Mouse (Mus musculus): ENCODE results near the gene D16Ertd472e. TPM values are rescaled to one million over a fixed set of nuclear protein-coding genes. Genes with fewer than 3 reads are reported as not detected.

The D16Ertd472e gene
- polyA plus RNA-seq, 1 experiment from 2014 or later: 13.6 TPM

DNA sequence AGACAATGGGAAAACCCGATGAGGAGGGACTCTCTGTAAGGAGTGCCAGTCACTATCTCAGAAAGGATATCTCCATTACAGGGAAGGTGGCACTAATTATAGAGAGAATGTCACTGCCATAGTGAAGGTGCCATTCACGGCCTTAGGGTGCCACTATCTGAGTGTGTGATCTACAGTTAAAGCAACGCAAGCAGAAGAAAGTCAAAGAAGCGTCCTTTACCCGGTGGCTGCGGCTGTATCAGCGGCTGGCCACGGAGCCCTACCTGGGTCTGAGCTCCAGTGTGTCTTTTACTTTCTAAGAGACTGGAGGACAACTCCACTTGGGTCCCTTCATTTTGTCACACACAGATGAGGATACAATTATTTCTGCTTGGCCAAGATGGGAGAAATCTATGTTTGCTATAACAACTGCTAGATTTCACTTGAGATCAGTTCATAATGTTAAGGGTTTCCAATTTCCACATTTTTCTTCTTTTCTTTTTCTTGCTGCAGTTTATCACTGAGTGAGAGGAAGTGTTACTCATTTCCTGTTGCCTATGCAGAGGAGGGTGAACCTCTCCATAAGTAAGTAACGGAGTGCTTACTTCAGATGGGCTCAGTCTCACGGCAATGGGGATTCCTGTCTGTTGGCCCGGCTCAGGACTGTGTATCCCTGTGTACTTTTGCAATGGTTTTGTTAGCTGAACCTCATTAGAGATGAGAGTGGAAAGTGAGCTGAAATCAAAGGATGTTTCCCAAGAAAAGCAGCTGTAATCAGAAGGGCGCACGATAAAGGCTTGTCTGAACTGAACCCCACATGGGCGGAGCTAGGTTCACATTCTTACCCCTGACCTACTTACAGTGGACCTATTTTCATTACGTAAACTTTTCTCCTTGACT is 13.2 kb downstream of the D16Ertd472e start:
- 67% methylated on average over 15 of the region's 15 CpGs for WGBS
- peak; percentile 72 for DNase-seq (ENCODE audit: low spot score)
- Histone ChIP-seq H3K27me3 (ENCODE audit: insufficient read depth, poor library complexity, severe bottlenecking) (no peaks in the 10 kb centered on the region), H3K4me3 (no peak overlapping the region), H3K4me1 (0 out of 2 replicates have a peak, but pooled peaks cover 5% of the 10 kb centered on the region), H3K27ac (peak overlapping the region; percentile 67; the same call in 1 of the 2 replicates), H3K9me3 (no peaks in the 10 kb centered on the region), H3K36me3 (peaks cover 9% of the 10 kb centered on the region; the same call in 1 of the 2 replicates)

DNA sequence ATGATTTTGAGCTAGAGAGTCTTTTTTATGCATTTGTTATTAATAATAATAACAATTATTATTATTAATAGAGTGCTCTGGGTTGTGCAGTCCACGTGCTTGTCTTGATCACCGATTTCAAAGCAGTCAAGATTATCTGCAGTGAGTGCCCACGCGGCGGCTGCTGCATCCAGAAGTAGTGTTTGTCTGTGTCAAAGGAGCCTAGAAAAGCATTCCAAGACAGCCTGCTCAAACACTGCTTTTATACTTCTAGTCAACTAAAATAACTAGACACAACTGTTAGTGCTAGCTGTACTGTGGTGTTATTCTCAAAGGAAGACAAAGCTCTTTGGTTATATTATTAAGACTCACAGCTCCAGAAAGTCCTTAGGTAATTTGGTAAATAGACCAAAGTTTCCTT is 15.9 kb downstream of the D16Ertd472e start:
- peak; percentile 47 for DNase-seq (ENCODE audit: low spot score)
- Histone ChIP-seq H3K4me1 (0 out of 2 replicates have a peak, but pooled peaks cover 5% of the 10 kb centered on the region), H3K9me3 (no peaks in the 10 kb centered on the region), H3K36me3 (peaks cover 15% of the 10 kb centered on the region; the same call in 1 of the 2 replicates), H3K27ac (no peak overlapping the region), H3K4me3 (no peak overlapping the region), H3K27me3 (ENCODE audit: insufficient read depth, poor library complexity, severe bottlenecking) (no peaks in the 10 kb centered on the region)
- 79% methylated on average over 5 of the region's 5 CpGs for WGBS

GRCm38 (mm10) chr16:78560063-78560462 is 16.4 kb downstream of the D16Ertd472e start:
- Histone ChIP-seq H3K4me3 (no peak overlapping the region), H3K27me3 (ENCODE audit: insufficient read depth, poor library complexity, severe bottlenecking) (no peaks in the 10 kb centered on the region), H3K36me3 (peaks cover 12% of the 10 kb centered on the region; the same call in 1 of the 2 replicates), H3K9me3 (no peaks in the 10 kb centered on the region), H3K27ac (no peak overlapping the region), H3K4me1 (0 out of 2 replicates have a peak, but pooled peaks cover 5% of the 10 kb centered on the region)
- DNase-seq (ENCODE audit: low spot score): peak; percentile 50
- 90% methylated on average over 15 of the region's 15 CpGs for WGBS

GRCm38 (mm10) chr16:78557573-78557972 is 18.9 kb downstream of the D16Ertd472e start:
- no peaks in the 10 kb centered on the region for H3K4me1 ChIP-seq
- WGBS: 92% methylated on average over 4 of the region's 4 CpGs
- H3K4me3 ChIP-seq: no peak overlapping the region
- peaks cover 16% of the 10 kb centered on the region; the same call in 1 of the 2 replicates for H3K36me3 ChIP-seq
- H3K27ac ChIP-seq: no peak overlapping the region
- no peaks in the 10 kb centered on the region for H3K9me3 ChIP-seq
- H3K27me3 ChIP-seq (ENCODE audit: insufficient read depth, poor library complexity, severe bottlenecking): no peaks in the 10 kb centered on the region
- no peak for DNase-seq (ENCODE audit: low spot score)

DNA sequence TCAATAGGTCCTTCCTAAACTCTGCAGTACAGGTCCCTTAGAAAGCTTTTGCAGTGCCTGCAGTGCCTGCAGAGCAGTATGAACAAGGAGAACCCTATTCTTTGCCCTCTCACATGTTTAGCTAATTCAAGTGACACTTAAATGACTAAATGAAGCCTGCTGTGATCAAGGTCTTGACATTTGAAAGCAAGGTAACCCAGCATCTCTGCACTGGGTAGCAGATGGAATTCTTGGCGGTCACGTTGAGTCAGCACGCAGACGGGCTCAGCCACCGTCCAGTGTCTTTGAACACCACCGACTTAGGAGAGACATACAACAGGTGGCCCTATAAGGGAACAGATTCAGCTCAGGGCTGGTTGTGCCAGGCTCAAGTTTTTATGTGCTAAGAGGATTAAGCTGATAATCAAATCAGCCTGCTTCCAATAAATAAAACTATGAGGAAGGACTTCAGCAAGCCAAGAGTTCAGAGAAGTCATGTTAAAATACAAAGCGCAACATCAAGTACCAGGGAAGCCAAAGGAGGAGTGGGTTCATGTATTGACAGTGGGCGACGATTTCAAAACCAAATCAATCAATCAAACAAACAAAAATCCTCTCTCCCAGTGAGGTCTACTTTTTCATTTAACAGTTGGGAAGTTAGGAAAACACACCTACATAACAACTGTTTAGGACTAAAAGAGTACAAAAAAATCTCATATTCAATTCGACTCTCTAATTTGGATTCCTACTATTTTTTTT is 21.4 kb downstream of the D16Ertd472e start:
- Histone ChIP-seq H3K9me3 (no peaks in the 10 kb centered on the region), H3K27ac (no peak overlapping the region), H3K4me1 (no peaks in the 10 kb centered on the region), H3K4me3 (no peak overlapping the region), H3K36me3 (peaks cover 12% of the 10 kb centered on the region; the same call in 1 of the 2 replicates), H3K27me3 (ENCODE audit: insufficient read depth, poor library complexity, severe bottlenecking) (no peaks in the 10 kb centered on the region)
- DNase-seq (ENCODE audit: low spot score): no peak
- 86% methylated on average over 10 of the region's 10 CpGs for WGBS

DNA sequence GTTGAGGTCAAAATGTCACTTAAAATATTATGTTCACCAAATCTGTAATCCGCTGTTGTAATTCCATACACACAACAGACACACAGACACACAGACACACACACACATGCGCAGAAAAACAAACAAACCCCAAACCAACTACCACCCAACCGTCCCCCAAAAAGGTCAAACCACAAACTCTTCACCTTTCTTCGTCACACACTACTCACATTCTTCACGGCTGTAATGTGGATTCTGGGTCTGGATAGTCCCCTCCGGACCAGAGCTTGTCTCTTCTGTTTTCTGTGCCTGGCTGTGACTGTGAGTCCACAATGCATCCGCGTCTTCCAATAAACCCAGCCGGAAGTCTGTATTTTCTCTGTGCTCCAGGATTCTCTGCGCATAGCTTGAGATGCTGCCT is 29.1 kb downstream of the D16Ertd472e start:
- Histone ChIP-seq H3K36me3 (peaks cover 23% of the 10 kb centered on the region), H3K27me3 (ENCODE audit: insufficient read depth, poor library complexity, severe bottlenecking) (no peaks in the 10 kb centered on the region), H3K4me3 (no peak overlapping the region), H3K9me3 (no peaks in the 10 kb centered on the region), H3K27ac (no peak overlapping the region), H3K4me1 (no peaks in the 10 kb centered on the region)
- 93% methylated on average over 10 of the region's 10 CpGs for WGBS
- DNase-seq (ENCODE audit: low spot score): no peak

- Histone ChIP-seq H3K4me3 (no peak overlapping the region), H3K4me1 (no peaks in the 10 kb centered on the region), H3K27me3 (ENCODE audit: insufficient read depth, poor library complexity, severe bottlenecking) (no peaks in the 10 kb centered on the region), H3K9me3 (no peaks in the 10 kb centered on the region), H3K36me3 (peaks cover 25% of the 10 kb centered on the region), H3K27ac (no peak overlapping the region)
- WGBS: 89% methylated on average over 6 of the region's 6 CpGs
- no peak for DNase-seq (ENCODE audit: low spot score)
Observed at GRCm38 (mm10) chr16:78546529-78546928, 30.0 kb downstream of the D16Ertd472e start.

- Histone ChIP-seq H3K4me3 (no peak overlapping the region), H3K4me1 (no peaks in the 10 kb centered on the region), H3K27ac (no peak overlapping the region), H3K36me3 (peaks cover 19% of the 10 kb centered on the region), H3K9me3 (no peaks in the 10 kb centered on the region), H3K27me3 (ENCODE audit: insufficient read depth, poor library complexity, severe bottlenecking) (no peaks in the 10 kb centered on the region)
- no peak for DNase-seq (ENCODE audit: low spot score)
- 86% methylated on average over 16 of the region's 16 CpGs for WGBS
Observed at GRCm38 (mm10) chr16:78540376-78541246, 35.9 kb downstream of the D16Ertd472e start.

DNA sequence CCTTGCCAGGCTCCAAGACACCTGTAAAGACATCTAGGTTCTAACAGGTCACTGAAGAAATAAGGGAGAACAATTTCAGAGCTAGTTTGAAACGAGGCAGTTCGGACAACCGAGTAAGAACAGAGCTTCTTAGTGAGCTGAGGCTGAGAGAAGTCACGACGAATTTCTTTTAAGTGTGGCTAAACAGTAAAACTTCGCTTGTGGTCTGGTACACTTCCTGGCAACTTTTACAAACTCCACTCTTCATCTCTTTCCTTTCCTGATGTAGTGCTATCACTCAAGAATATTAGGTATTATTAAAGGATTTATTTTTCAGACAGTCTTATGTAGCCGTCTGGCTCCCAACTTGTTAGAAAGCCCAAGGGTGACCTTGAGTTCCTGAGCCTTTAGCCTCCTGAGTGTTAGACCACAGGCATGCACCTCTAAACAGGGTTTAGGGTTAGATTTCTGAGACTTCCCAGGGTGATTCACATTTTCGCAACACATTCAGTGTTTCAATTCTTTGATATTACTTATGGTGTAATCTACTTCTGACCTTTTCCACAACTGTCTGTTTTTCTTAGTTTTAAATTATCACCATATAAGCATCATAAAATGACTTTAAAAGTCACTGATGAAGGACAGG is 38.6 kb downstream of the D16Ertd472e start:
- H3K4me1 ChIP-seq: peaks cover 7% of the 10 kb centered on the region
- 78% methylated on average over 8 of the region's 8 CpGs for WGBS
- H3K9me3 ChIP-seq: no peaks in the 10 kb centered on the region
- peaks cover 7% of the 10 kb centered on the region for H3K36me3 ChIP-seq
- H3K27me3 ChIP-seq (ENCODE audit: insufficient read depth, poor library complexity, severe bottlenecking): no peaks in the 10 kb centered on the region
- no peak for DNase-seq (ENCODE audit: low spot score)
- H3K4me3 ChIP-seq: no peak overlapping the region
- H3K27ac ChIP-seq: no peak overlapping the region

DNA sequence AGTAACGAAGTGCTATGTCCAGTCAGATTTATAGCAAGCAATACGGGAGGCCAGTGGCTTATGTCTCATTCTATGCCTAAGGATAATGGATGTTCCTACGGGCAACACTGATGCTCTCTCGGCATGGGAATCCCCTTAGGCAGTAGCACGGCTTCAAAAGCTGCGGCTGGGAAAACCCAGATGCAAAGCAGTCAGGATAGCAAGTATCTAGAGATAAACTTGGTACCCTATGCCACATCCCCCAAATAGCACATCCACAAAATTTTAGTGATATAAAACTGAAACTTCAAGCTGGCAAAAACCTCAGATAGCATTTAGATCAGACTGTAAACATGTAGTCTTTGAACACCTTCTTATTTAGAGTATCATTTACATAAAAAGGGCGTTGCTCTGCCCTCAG is 39.2 kb downstream of the D16Ertd472e start:
- no peaks in the 10 kb centered on the region for H3K9me3 ChIP-seq
- H3K4me3 ChIP-seq: no peak overlapping the region
- peaks cover 7% of the 10 kb centered on the region for H3K4me1 ChIP-seq
- WGBS: 76% methylated on average over 7 of the region's 7 CpGs
- H3K27ac ChIP-seq: no peak overlapping the region
- DNase-seq (ENCODE audit: low spot score): no peak
- peaks cover 1% of the 10 kb centered on the region; the same call in 1 of the 2 replicates for H3K36me3 ChIP-seq
- no peaks in the 10 kb centered on the region for H3K27me3 ChIP-seq (ENCODE audit: insufficient read depth, poor library complexity, severe bottlenecking)

- 75% methylated on average over 8 of the region's 8 CpGs for WGBS
- no peak overlapping the region for H3K27ac ChIP-seq
- no peaks in the 10 kb centered on the region for H3K36me3 ChIP-seq
- no peaks in the 10 kb centered on the region for H3K9me3 ChIP-seq
- H3K4me1 ChIP-seq: peaks cover 7% of the 10 kb centered on the region
- no peak for DNase-seq (ENCODE audit: low spot score)
- H3K27me3 ChIP-seq (ENCODE audit: insufficient read depth, poor library complexity, severe bottlenecking): no peaks in the 10 kb centered on the region
- H3K4me3 ChIP-seq: no peak overlapping the region
Observed at GRCm38 (mm10) chr16:78534468-78534867, 42.0 kb downstream of the D16Ertd472e start.

All from heart, embryonic 10.5 days (tissue).